Mouse (Mus musculus): ENCODE data around the gene Afg3l1. TPM values are rescaled to one million over a fixed set of nuclear protein-coding genes. Genes with fewer than 3 reads are reported as not detected.
A peak's percentile ranks its signal among the peaks of the same experiment; 100 is the strongest.
"Not testable (repeated sequence)": the region's sequence is repeated elsewhere in the genome, so short reads cannot be mapped to it uniquely, and the experiment has no call there.

Gene Afg3l1
- total RNA-seq, 2 experiments from 2014 or later: 33.4 to 34.0 TPM

- intact Hi-C loops (cut with DNase I): no loop called here
- DNase-seq (ENCODE audit: low spot score in 2 of 2): no peak
Measured at GRCm38 (mm10) chr8:123507153-123507552, 29.4 kb downstream of the Afg3l1 start.

- intact Hi-C loops (cut with DNase I): no loop called here
- no peak for DNase-seq (ENCODE audit: low spot score in 2 of 2)
Measured at GRCm38 (mm10) chr8:123510819-123511218, 33.1 kb downstream of the Afg3l1 start.

GRCm38 (mm10) chr8:123514136-123514535, 36.4 kb downstream of the Afg3l1 start:
- intact Hi-C loops (cut with DNase I): no loop called here
- DNase-seq (ENCODE audit: low spot score in 2 of 2): no peak

DNA sequence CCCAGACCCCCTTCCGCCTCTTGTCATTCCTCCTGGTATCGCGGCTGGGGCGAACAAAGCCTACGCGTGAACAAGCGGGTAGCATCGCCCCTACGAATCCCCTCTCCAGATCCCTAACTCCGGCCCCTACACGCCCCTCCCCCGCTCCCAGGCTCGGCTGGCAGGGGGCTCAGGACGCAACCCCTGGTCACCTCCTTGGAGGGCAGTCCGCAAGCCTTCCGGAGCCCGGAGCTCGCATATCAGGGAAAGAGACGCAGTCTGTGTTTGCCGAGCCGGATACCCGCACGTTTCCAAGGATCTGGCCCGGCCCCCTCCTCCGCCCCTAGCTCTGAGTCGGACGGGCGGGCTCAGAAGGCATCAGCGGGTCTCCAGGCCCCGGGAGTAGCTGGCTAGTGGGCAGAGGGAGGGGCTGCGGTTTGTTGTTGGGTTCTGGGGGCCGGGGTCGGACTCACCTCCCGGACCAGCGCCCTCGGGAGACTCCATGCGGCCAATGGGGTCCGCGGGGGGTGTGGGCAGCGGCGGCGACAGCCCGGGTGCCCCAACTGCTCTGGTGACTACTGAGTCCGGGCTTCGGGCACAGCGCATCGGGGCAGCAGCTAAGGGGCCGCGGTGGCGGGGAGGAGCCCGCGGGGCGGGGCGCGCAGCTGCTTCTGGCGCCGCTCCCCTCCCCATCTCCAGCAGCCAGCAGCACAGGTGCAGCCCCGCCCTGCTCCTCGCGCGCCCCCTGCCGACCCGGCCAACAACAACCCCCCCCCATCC, 37.3 kb downstream of the Afg3l1 start, which contains the start of gene Dbndd1:
TSS of gene Dbndd1 (minus strand) at position 683 of the 759 bp plus-strand sequence.
- peak; percentile 40 to 49 for DNase-seq (ENCODE audit: low spot score in 2 of 2)
- intact Hi-C loops (cut with DNase I): no loop called here

- no peak for DNase-seq (ENCODE audit: low spot score in 2 of 2)
Measured at GRCm38 (mm10) chr8:123515540-123515897, 37.8 kb downstream of the Afg3l1 start.

GRCm38 (mm10) chr8:123516596-123516995, 38.9 kb downstream of the Afg3l1 start:
- intact Hi-C loops (cut with DNase I): no loop called here
- no peak for DNase-seq (ENCODE audit: low spot score in 2 of 2)

More at GRCm38 (mm10) chr8:123515540-123515897, 37.8 kb downstream of the Afg3l1 start:
- intact Hi-C loops (cut with DNase I): no loop called here

DNA sequence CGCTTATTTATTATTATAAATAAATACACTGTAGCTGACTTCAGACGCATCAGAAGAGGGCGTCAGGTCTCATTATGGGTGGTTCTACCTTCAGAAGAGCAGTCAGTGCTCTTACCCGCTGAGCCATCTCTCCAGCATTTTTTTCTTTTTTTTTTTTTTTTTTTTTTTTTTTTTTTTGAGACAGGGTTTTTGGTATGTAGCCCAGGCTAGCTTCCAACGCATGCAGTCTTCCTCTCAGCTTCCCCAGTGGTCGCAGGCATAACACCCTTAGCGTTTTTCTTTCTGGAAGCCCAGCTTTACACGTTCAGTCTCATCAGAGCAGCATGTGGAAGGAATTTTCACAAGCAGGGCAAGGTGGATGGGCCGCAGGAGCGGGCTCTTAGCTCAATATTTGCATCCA, 40.5 kb downstream of the Afg3l1 start:
- intact Hi-C loops (cut with DNase I): no loop called here
- no peak for DNase-seq (ENCODE audit: low spot score in 2 of 2)

DNA sequence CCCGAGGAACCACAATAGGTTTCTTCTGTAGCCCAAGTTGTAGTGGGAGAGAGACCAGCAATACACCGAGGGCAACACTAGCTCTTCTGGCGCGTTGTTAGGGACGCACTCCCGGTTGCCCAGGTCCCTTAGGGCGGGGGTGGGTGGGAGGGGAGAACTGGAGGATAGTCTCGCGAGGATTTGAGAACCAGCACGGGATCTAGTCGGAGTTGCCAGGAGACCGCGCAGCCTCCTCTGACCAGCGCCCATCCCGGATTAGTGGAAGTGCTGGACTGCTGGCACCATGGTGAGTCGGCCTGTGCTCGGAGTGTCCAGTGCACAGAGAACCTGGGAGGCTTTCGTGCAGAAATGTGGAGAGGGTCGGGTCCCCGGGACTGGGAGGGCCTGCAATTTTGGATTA, 41.0 kb downstream of the Afg3l1 start, which contains the start of gene Gas8:
TSS of gene Gas8 (plus strand) at position 168 of the 400 bp plus-strand sequence.
- DNase-seq (ENCODE audit: low spot score in 2 of 2): peak; percentile 90 to 95
- intact Hi-C loops (cut with DNase I): no loop called here

DNA sequence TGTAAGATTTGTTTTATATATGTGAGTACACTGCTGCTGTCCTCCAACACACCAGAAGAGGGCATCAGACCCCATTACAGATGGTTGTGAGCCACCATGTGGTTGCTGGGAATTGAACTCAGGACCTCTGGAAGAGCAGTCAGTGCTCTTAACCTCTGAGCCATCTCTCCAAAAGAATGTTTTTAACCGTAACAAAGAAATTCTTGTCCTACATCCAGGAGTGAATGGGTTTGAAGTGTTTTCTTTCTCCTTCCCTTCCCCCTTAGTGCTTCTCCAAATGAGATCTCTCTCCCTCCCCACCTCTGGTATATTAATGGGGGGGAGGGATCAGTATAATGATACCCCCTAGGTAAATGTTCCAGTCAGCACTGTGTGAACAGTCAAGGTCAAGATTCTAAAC, 42.3 kb downstream of the Afg3l1 start:
- DNase-seq (ENCODE audit: low spot score in 2 of 2); intact Hi-C loops (cut with DNase I): not testable (repeated sequence)

GRCm38 (mm10) chr8:123527720-123528489, 50.2 kb downstream of the Afg3l1 start:
- intact Hi-C loops (cut with DNase I): no loop called here
- DNase-seq (ENCODE audit: low spot score in 2 of 2): peak in 1 of 2 experiments; percentile 74

GRCm38 (mm10) chr8:123536242-123536989, 58.7 kb downstream of the Afg3l1 start:
- intact Hi-C loops (cut with DNase I): no loop called here
- DNase-seq (ENCODE audit: low spot score in 2 of 2): no peak

- intact Hi-C loops (cut with DNase I): no loop called here
- no peak for DNase-seq (ENCODE audit: low spot score in 2 of 2)
Measured at GRCm38 (mm10) chr8:123536990-123537380, 59.3 kb downstream of the Afg3l1 start.

DNA sequence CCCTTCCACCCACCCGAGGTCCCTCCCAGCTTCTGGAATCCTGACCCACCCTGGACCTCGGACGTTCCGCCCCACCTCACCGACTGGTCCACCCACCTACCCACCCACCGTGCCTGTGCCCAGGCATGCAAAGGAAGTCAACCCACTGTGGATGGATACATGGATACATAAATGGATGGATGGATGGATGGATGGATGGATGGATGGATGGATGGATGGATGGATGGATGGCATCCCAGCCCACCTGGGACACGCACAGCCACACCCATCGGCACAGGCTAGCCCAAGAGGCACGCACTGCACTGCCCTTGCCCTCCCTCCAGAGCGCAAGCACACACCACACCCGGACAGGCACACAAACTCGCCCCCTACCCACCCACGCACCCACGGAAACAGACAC, 59.9 kb downstream of the Afg3l1 start:
- intact Hi-C loops (cut with DNase I); DNase-seq (ENCODE audit: low spot score in 2 of 2): not testable (repeated sequence)

Other genes with a start within 250 kb of the Afg3l1 start
- gene Spata2l, start 241.7 kb upstream of the Afg3l1 start, total RNA-seq (2021): 100 to 1,000 TPM; 106 to 107 TPM
- gene Zfp276, start 223.7 kb upstream of the Afg3l1 start, total RNA-seq (2021): 10 to 100 TPM; 20.6 to 23.0 TPM
- gene Vps9d1, start 223.6 kb upstream of the Afg3l1 start, total RNA-seq (2021): 10 to 100 TPM; 55.2 to 61.5 TPM
- gene Fanca, start 159.3 kb upstream of the Afg3l1 start, total RNA-seq (2021): 1 to 10 TPM; 3.2 to 3.4 TPM
- gene Spire2, start 145.2 kb upstream of the Afg3l1 start, total RNA-seq (2021): 10 to 100 TPM; 16.0 to 16.5 TPM
- gene Tcf25, start 104.2 kb upstream of the Afg3l1 start, total RNA-seq (2021): 100 to 1,000 TPM; 568 to 614 TPM
- gene Mc1r, start 70.8 kb upstream of the Afg3l1 start, total RNA-seq (2021): under 1 TPM in 1 of 2 experiments, not detected in 1; 0.09 TPM
- gene Tubb3, start 66.5 kb upstream of the Afg3l1 start, total RNA-seq (2021): 100 to 1,000 TPM; 447 to 452 TPM
- 10 to 100 TPM; 67.6 to 68.8 TPM for gene Def8, start 54.4 kb upstream of the Afg3l1 start, total RNA-seq (2021)
- gene Dbndd1, start 37.6 kb downstream of the Afg3l1 start, total RNA-seq (2021): 10 to 100 TPM; 13.2 to 15.8 TPM
- 10 to 100 TPM; 26.8 to 27.1 TPM for gene Gas8, start 40.9 kb downstream of the Afg3l1 start, total RNA-seq (2021)
- 10 to 100 TPM; 40.3 to 40.9 TPM for gene Rhou, start 176.0 kb downstream of the Afg3l1 start, total RNA-seq (2021)

Data from left cerebral cortex, postnatal 25 days (tissue).